Mouse (Mus musculus): ENCODE measurements around the gene Hsf4. TPM values are rescaled to one million over a fixed set of nuclear protein-coding genes. Genes with fewer than 3 reads are reported as not detected.

Gene Hsf4
- polyA plus RNA-seq, 1 experiment from 2014 or later, result 0.09 TPM

GRCm38 (mm10) chr8:105252680-105253537 lies 16.7 kb upstream of the Hsf4 start:
- Histone ChIP-seq H3K27me3 (ENCODE audit: insufficient read depth, poor library complexity, severe bottlenecking) (peaks cover 33% of the 10 kb centered on the region), H3K9me3 (no peaks in the 10 kb centered on the region), H3K4me1 (replicated peaks) (peaks cover 21% of the 10 kb centered on the region), H3K27ac (no peak overlapping the region), H3K4me3 (no peak overlapping the region), H3K36me3 (peaks cover 54% of the 10 kb centered on the region)
- no peak for DNase-seq (ENCODE audit: low spot score)
- 87% methylated on average over 10 of the region's 10 CpGs for WGBS

- no peaks in the 10 kb centered on the region for H3K9me3 ChIP-seq
- H3K4me1 ChIP-seq (replicated peaks), result peaks cover 25% of the 10 kb centered on the region
- DNase-seq (ENCODE audit: low spot score), result no peak
- H3K36me3 ChIP-seq, result peaks cover 46% of the 10 kb centered on the region
- peak overlapping the region; percentile 72 for H3K4me3 ChIP-seq
- peaks cover 42% of the 10 kb centered on the region for H3K27me3 ChIP-seq (ENCODE audit: insufficient read depth, poor library complexity, severe bottlenecking)
- 39% methylated on average over 20 of the region's 20 CpGs for WGBS
- H3K27ac ChIP-seq, result no peak overlapping the region
These were observed 15.8 kb upstream of the Hsf4 start for GRCm38 (mm10) chr8:105253766-105254151.

GRCm38 (mm10) chr8:105254152-105254965 lies 15.2 kb upstream of the Hsf4 start:
- peaks cover 48% of the 10 kb centered on the region for H3K27me3 ChIP-seq (ENCODE audit: insufficient read depth, poor library complexity, severe bottlenecking)
- WGBS, result 1% methylated on average over 74 of the region's 74 CpGs
- peak overlapping the region; percentile 84 for H3K27ac ChIP-seq
- no peaks in the 10 kb centered on the region for H3K9me3 ChIP-seq
- peak overlapping the region; percentile 72 for H3K4me3 ChIP-seq
- H3K4me1 ChIP-seq (replicated peaks), result peaks cover 31% of the 10 kb centered on the region
- peaks cover 40% of the 10 kb centered on the region for H3K36me3 ChIP-seq
- DNase-seq (ENCODE audit: low spot score), result peak; percentile 89

- H3K27ac ChIP-seq, result peak within 1 kb of the TSS; percentile 84
- H3K9me3 ChIP-seq, result no peaks in the 10 kb centered on the region
- peaks cover 34% of the 10 kb centered on the region for H3K36me3 ChIP-seq
- peaks cover 37% of the 10 kb centered on the region for H3K4me1 ChIP-seq (replicated peaks)
- peak within 1 kb of the TSS; percentile 72 for H3K4me3 ChIP-seq
- DNase-seq (ENCODE audit: low spot score), result peak; percentile 64
- H3K27me3 ChIP-seq (ENCODE audit: insufficient read depth, poor library complexity, severe bottlenecking), result peaks cover 54% of the 10 kb centered on the region
- 2% methylated on average over 14 of the region's 14 CpGs for WGBS
These were observed 14.6 kb upstream of the Hsf4 start, which contains the start of gene B3gnt9 for GRCm38 (mm10) chr8:105254966-105255350. TSS of gene B3gnt9 (minus strand) at chr8:105255153.

- Histone ChIP-seq H3K9me3 (peaks cover 7% of the 10 kb centered on the region; the same call in 1 of the 2 replicates), H3K4me1 (replicated peaks) (peaks cover 38% of the 10 kb centered on the region), H3K36me3 (peaks cover 9% of the 10 kb centered on the region), H3K27me3 (ENCODE audit: insufficient read depth, poor library complexity, severe bottlenecking) (peaks cover 79% of the 10 kb centered on the region), H3K27ac (no peak overlapping the region), H3K4me3 (no peak overlapping the region)
- no peak for DNase-seq (ENCODE audit: low spot score)
- WGBS, result 63% methylated on average over 7 of the region's 7 CpGs
These were observed 12.1 kb upstream of the Hsf4 start for GRCm38 (mm10) chr8:105257318-105258114.

- Histone ChIP-seq H3K4me3 (peak overlapping the region; percentile 51), H3K36me3 (no peaks in the 10 kb centered on the region), H3K27me3 (ENCODE audit: insufficient read depth, poor library complexity, severe bottlenecking) (peaks cover 95% of the 10 kb centered on the region), H3K4me1 (replicated peaks) (peaks cover 34% of the 10 kb centered on the region), H3K9me3 (peaks cover 7% of the 10 kb centered on the region; the same call in 1 of the 2 replicates), H3K27ac (no peak overlapping the region)
- peak; percentile 67 for DNase-seq (ENCODE audit: low spot score)
- WGBS, result 2% methylated on average over 55 of the region's 55 CpGs
These were observed 10.5 kb upstream of the Hsf4 start for GRCm38 (mm10) chr8:105258911-105259720.

GRCm38 (mm10) chr8:105259721-105260320 lies 9.8 kb upstream of the Hsf4 start:
- Histone ChIP-seq H3K4me3 (peak overlapping the region; percentile 51), H3K27ac (no peak overlapping the region), H3K36me3 (no peaks in the 10 kb centered on the region), H3K4me1 (replicated peaks) (peaks cover 34% of the 10 kb centered on the region), H3K9me3 (peaks cover 7% of the 10 kb centered on the region; the same call in 1 of the 2 replicates), H3K27me3 (ENCODE audit: insufficient read depth, poor library complexity, severe bottlenecking) (peaks cover 100% of the 10 kb centered on the region)
- peak; percentile 84 for DNase-seq (ENCODE audit: low spot score)
- WGBS, result 4% methylated on average over 30 of the region's 30 CpGs

GRCm38 (mm10) chr8:105260371-105261099 lies 9.1 kb upstream of the Hsf4 start:
- Histone ChIP-seq H3K4me3 (no peak overlapping the region), H3K9me3 (peaks cover 7% of the 10 kb centered on the region; the same call in 1 of the 2 replicates), H3K4me1 (replicated peaks) (peaks cover 31% of the 10 kb centered on the region), H3K27me3 (ENCODE audit: insufficient read depth, poor library complexity, severe bottlenecking) (peaks cover 100% of the 10 kb centered on the region), H3K36me3 (no peaks in the 10 kb centered on the region), H3K27ac (no peak overlapping the region)
- WGBS, result 61% methylated on average over 7 of the region's 7 CpGs
- no peak for DNase-seq (ENCODE audit: low spot score)

- no peak for DNase-seq (ENCODE audit: low spot score)
- Histone ChIP-seq H3K9me3 (peaks cover 12% of the 10 kb centered on the region), H3K27ac (no peak overlapping the region), H3K4me1 (replicated peaks) (peaks cover 30% of the 10 kb centered on the region), H3K36me3 (no peaks in the 10 kb centered on the region), H3K27me3 (ENCODE audit: insufficient read depth, poor library complexity, severe bottlenecking) (peaks cover 100% of the 10 kb centered on the region), H3K4me3 (no peak overlapping the region)
- 86% methylated on average over 12 of the region's 12 CpGs for WGBS
These were observed 8.1 kb upstream of the Hsf4 start for GRCm38 (mm10) chr8:105261326-105261980.

GRCm38 (mm10) chr8:105263244-105263912 lies 6.2 kb upstream of the Hsf4 start:
- Histone ChIP-seq H3K27me3 (ENCODE audit: insufficient read depth, poor library complexity, severe bottlenecking) (peaks cover 100% of the 10 kb centered on the region), H3K4me3 (peak overlapping the region; percentile 74; the same call in 1 of the 2 replicates), H3K27ac (no peak overlapping the region), H3K4me1 (replicated peaks) (peaks cover 39% of the 10 kb centered on the region), H3K9me3 (peaks cover 13% of the 10 kb centered on the region), H3K36me3 (no peaks in the 10 kb centered on the region)
- DNase-seq (ENCODE audit: low spot score), result no peak
- 42% methylated on average over 16 of the region's 16 CpGs for WGBS

Measured in hindbrain, embryonic 10.5 days (tissue).